Mouse (Mus musculus): ENCODE measurements around the gene Tenm2. TPM values are rescaled to one million over a fixed set of nuclear protein-coding genes. Genes with fewer than 3 reads are reported as not detected.
A peak's percentile ranks its signal among the peaks of the same experiment; 100 is the strongest.

The Tenm2 gene
- polyA plus RNA-seq, 1 experiment from 2014 or later = 0.16 TPM

- no peak for DNase-seq (ENCODE audit: low spot score)
- no peaks in the 10 kb centered on the region for H3K36me3 ChIP-seq (ENCODE audit: insufficient read depth, low read length)
- no peak for ATAC-seq
- no peaks in the 10 kb centered on the region for H3K4me1 ChIP-seq (ENCODE audit: insufficient read depth, low read depth, low read length)
- no peak overlapping the region for H3K4me2 ChIP-seq (replicated peaks; ENCODE audit: low read depth, low read length)
- no peaks in the 10 kb centered on the region for H3K9me3 ChIP-seq (ENCODE audit: low read length)
- no peak for TF ChIP-seq CTCF (IDR thresholded peaks at IDR 0.05)
- TF ChIP-seq EP300 (IDR thresholded peaks at IDR 0.05) = no peak
- H3K9ac ChIP-seq (replicated peaks; ENCODE audit: low read depth) = no peak overlapping the region
- 79% methylated on average over 10 of the region's 10 CpGs for WGBS
- no peak overlapping the region for H3K4me3 ChIP-seq (ENCODE audit: low read depth, low read length)
- no peaks in the 10 kb centered on the region for H3K27me3 ChIP-seq (replicated peaks; ENCODE audit: insufficient read depth, low read length)
- H3K27ac ChIP-seq (ENCODE audit: low read length) = no peak overlapping the region
Observed at GRCm38 (mm10) chr11:36167766-36168318, 1067.9 kb downstream of the Tenm2 start.

GRCm38 (mm10) chr11:36163580-36163979 lies 1072.2 kb downstream of the Tenm2 start:
- ATAC-seq (no peak), DNase-seq (ENCODE audit: low spot score) (no peak)
- Histone ChIP-seq H3K4me3 (ENCODE audit: low read depth, low read length) (no peak overlapping the region), H3K27me3 (replicated peaks; ENCODE audit: insufficient read depth, low read length) (no peaks in the 10 kb centered on the region), H3K4me1 (ENCODE audit: insufficient read depth, low read depth, low read length) (no peaks in the 10 kb centered on the region), H3K9me3 (ENCODE audit: low read length) (no peaks in the 10 kb centered on the region), H3K9ac (replicated peaks; ENCODE audit: low read depth) (no peak overlapping the region), H3K27ac (ENCODE audit: low read length) (no peak overlapping the region), H3K4me2 (replicated peaks; ENCODE audit: low read depth, low read length) (no peak overlapping the region), H3K36me3 (ENCODE audit: insufficient read depth, low read length) (no peaks in the 10 kb centered on the region)
- TF ChIP-seq CTCF (IDR thresholded peaks at IDR 0.05) = no peak
- no peak for TF ChIP-seq EP300 (IDR thresholded peaks at IDR 0.05)
- WGBS = 77% methylated on average over 11 of the region's 11 CpGs

- Histone ChIP-seq H3K9me3 (ENCODE audit: low read length) (no peaks in the 10 kb centered on the region), H3K27ac (ENCODE audit: low read length) (no peak overlapping the region), H3K4me3 (ENCODE audit: low read depth, low read length) (no peak overlapping the region), H3K9ac (replicated peaks; ENCODE audit: low read depth) (no peak overlapping the region), H3K36me3 (ENCODE audit: insufficient read depth, low read length) (no peaks in the 10 kb centered on the region), H3K4me2 (replicated peaks; ENCODE audit: low read depth, low read length) (no peak overlapping the region), H3K4me1 (ENCODE audit: insufficient read depth, low read depth, low read length) (no peaks in the 10 kb centered on the region), H3K27me3 (replicated peaks; ENCODE audit: insufficient read depth, low read length) (no peaks in the 10 kb centered on the region)
- no peak for ATAC-seq
- WGBS = 80% methylated on average over 10 of the region's 10 CpGs
- TF ChIP-seq CTCF (IDR thresholded peaks at IDR 0.05) (no peak), EP300 (IDR thresholded peaks at IDR 0.05) (no peak)
- no peak for DNase-seq (ENCODE audit: low spot score)
Observed at GRCm38 (mm10) chr11:36161765-36162321, 1073.9 kb downstream of the Tenm2 start.

- Histone ChIP-seq H3K36me3 (ENCODE audit: insufficient read depth, low read length) (no peaks in the 10 kb centered on the region), H3K9me3 (ENCODE audit: low read length) (no peaks in the 10 kb centered on the region), H3K4me3 (ENCODE audit: low read depth, low read length) (no peak overlapping the region), H3K9ac (replicated peaks; ENCODE audit: low read depth) (no peak overlapping the region), H3K4me1 (ENCODE audit: insufficient read depth, low read depth, low read length) (no peaks in the 10 kb centered on the region), H3K4me2 (replicated peaks; ENCODE audit: low read depth, low read length) (no peak overlapping the region), H3K27ac (ENCODE audit: low read length) (no peak overlapping the region), H3K27me3 (replicated peaks; ENCODE audit: insufficient read depth, low read length) (no peaks in the 10 kb centered on the region)
- no peak for TF ChIP-seq EP300 (IDR thresholded peaks at IDR 0.05)
- TF ChIP-seq CTCF (IDR thresholded peaks at IDR 0.05) = no peak
- 43% methylated on average over 5 of the region's 5 CpGs for WGBS
- DNase-seq (ENCODE audit: low spot score) (no peak), ATAC-seq (no peak)
Observed at GRCm38 (mm10) chr11:36153450-36153849, 1082.3 kb downstream of the Tenm2 start.

- no peak for DNase-seq (ENCODE audit: low spot score)
- Histone ChIP-seq H3K9me3 (ENCODE audit: low read length) (no peaks in the 10 kb centered on the region), H3K4me3 (ENCODE audit: low read depth, low read length) (no peak overlapping the region), H3K27me3 (replicated peaks; ENCODE audit: insufficient read depth, low read length) (no peaks in the 10 kb centered on the region), H3K4me2 (replicated peaks; ENCODE audit: low read depth, low read length) (no peak overlapping the region), H3K4me1 (ENCODE audit: insufficient read depth, low read depth, low read length) (no peaks in the 10 kb centered on the region), H3K9ac (replicated peaks; ENCODE audit: low read depth) (no peak overlapping the region), H3K27ac (ENCODE audit: low read length) (no peak overlapping the region), H3K36me3 (ENCODE audit: insufficient read depth, low read length) (no peaks in the 10 kb centered on the region)
- ATAC-seq = no peak
- TF ChIP-seq EP300 (IDR thresholded peaks at IDR 0.05) = no peak
- TF ChIP-seq CTCF (IDR thresholded peaks at IDR 0.05) = no peak
- 16% methylated on average over 9 of the region's 9 CpGs for WGBS
Observed at GRCm38 (mm10) chr11:36153011-36153410, 1082.8 kb downstream of the Tenm2 start.

GRCm38 (mm10) chr11:36152226-36152625 lies 1083.5 kb downstream of the Tenm2 start:
- H3K9ac ChIP-seq (replicated peaks; ENCODE audit: low read depth) = no peak overlapping the region
- TF ChIP-seq CTCF (IDR thresholded peaks at IDR 0.05) (no peak), EP300 (IDR thresholded peaks at IDR 0.05) (no peak)
- H3K4me3 ChIP-seq (ENCODE audit: low read depth, low read length) = no peak overlapping the region
- H3K27ac ChIP-seq (ENCODE audit: low read length) = no peak overlapping the region
- no peak overlapping the region for H3K4me2 ChIP-seq (replicated peaks; ENCODE audit: low read depth, low read length)
- H3K36me3 ChIP-seq (ENCODE audit: insufficient read depth, low read length) = no peaks in the 10 kb centered on the region
- no peaks in the 10 kb centered on the region for H3K27me3 ChIP-seq (replicated peaks; ENCODE audit: insufficient read depth, low read length)
- ATAC-seq (peak; percentile 37; the same call in 1 of the 2 replicates), DNase-seq (ENCODE audit: low spot score) (peak; percentile 21)
- H3K9me3 ChIP-seq (ENCODE audit: low read length) = no peaks in the 10 kb centered on the region
- WGBS = 8% methylated on average over 6 of the region's 6 CpGs
- H3K4me1 ChIP-seq (ENCODE audit: insufficient read depth, low read depth, low read length) = no peaks in the 10 kb centered on the region

Measured in lung, postnatal 0 days (tissue).